Mouse (Mus musculus): ENCODE data around the gene Rptn. TPM values are rescaled to one million over a fixed set of nuclear protein-coding genes. Genes with fewer than 3 reads are reported as not detected.

The Rptn gene
- polyA plus RNA-seq, 1 experiment from 2014 or later, result not detected

DNA sequence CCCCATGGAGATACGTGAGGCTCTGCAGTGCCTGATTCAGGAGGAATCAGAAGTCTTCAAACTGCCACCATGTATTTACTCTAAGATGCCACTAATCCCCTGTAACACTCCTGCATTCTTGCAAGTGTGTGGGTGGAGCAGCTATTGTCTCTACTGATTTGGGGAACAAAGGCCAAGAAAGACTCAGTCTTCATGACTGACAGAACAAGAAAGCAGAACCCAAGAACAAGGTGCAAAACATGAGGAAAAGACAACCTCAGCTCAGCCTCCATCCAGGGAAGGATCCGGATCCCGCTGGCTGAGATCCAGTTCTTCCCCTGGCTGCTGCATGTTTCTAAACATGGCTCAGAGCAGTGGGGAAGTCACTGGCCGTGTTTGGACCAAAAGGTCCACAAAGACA lies 15.4 kb upstream of the Rptn start:
- Histone ChIP-seq H3K27ac (ENCODE audit: low read length) (no peak overlapping the region), H3K9ac (ENCODE audit: low read depth, low read length) (no peak overlapping the region), H3K9me3 (ENCODE audit: control insufficient read depth, low read length) (no peaks in the 10 kb centered on the region), H3K4me3 (ENCODE audit: low read length) (no peak overlapping the region), H3K4me1 (ENCODE audit: control insufficient read depth, insufficient read depth, low read length) (no peaks in the 10 kb centered on the region), H3K36me3 (ENCODE audit: control insufficient read depth, insufficient read depth, low read length) (no peaks in the 10 kb centered on the region), H3K4me2 (ENCODE audit: low read depth, low read length) (no peak overlapping the region), H3K27me3 (replicated peaks; ENCODE audit: control insufficient read depth, insufficient read depth, low read length) (no peaks in the 10 kb centered on the region)
- WGBS, result 67% methylated on average over 4 of the region's 4 CpGs
- no peak for ATAC-seq

- 93% methylated on average over 3 of the region's 3 CpGs for WGBS
- Histone ChIP-seq H3K4me2 (ENCODE audit: low read depth, low read length) (no peak overlapping the region), H3K4me1 (ENCODE audit: control insufficient read depth, insufficient read depth, low read length) (no peaks in the 10 kb centered on the region), H3K9ac (ENCODE audit: low read depth, low read length) (no peak overlapping the region), H3K27me3 (replicated peaks; ENCODE audit: control insufficient read depth, insufficient read depth, low read length) (no peaks in the 10 kb centered on the region), H3K27ac (ENCODE audit: low read length) (no peak overlapping the region), H3K4me3 (ENCODE audit: low read length) (no peak overlapping the region), H3K9me3 (ENCODE audit: control insufficient read depth, low read length) (no peaks in the 10 kb centered on the region), H3K36me3 (ENCODE audit: control insufficient read depth, insufficient read depth, low read length) (no peaks in the 10 kb centered on the region)
- ATAC-seq, result no peak
These were observed 10.4 kb downstream of the Rptn start for GRCm38 (mm10) chr3:93403936-93404335.

DNA sequence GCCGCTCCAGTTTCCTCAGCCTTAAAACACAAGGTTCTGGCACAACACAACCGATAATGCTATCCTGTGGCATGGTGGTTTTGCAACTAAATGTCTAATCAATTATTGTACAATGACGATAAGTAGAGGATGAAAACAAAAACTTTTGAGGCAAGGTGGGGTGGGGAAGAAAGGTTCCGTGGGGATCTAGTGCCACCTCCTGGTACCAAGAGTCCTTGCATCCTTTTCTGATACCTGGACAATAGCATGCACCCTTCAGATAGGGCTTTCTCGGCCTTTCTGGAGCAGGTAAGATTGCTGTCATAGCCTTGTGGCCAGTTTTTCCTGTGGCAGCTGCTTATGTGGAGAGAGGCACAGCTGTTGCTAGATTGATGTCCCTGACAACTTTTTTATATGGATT lies 13.5 kb downstream of the Rptn start:
- H3K9ac ChIP-seq (ENCODE audit: low read depth, low read length), result no peak overlapping the region
- 0 out of 2 replicates have a peak, but pooled peaks have one; percentile 52 for ATAC-seq
- no peaks in the 10 kb centered on the region for H3K4me1 ChIP-seq (ENCODE audit: control insufficient read depth, insufficient read depth, low read length)
- H3K9me3 ChIP-seq (ENCODE audit: control insufficient read depth, low read length), result no peaks in the 10 kb centered on the region
- no peaks in the 10 kb centered on the region for H3K36me3 ChIP-seq (ENCODE audit: control insufficient read depth, insufficient read depth, low read length)
- WGBS, result 31% methylated on average over 5 of the region's 5 CpGs
- no peak overlapping the region for H3K27ac ChIP-seq (ENCODE audit: low read length)
- no peak overlapping the region for H3K4me3 ChIP-seq (ENCODE audit: low read length)
- no peaks in the 10 kb centered on the region for H3K27me3 ChIP-seq (replicated peaks; ENCODE audit: control insufficient read depth, insufficient read depth, low read length)
- H3K4me2 ChIP-seq (ENCODE audit: low read depth, low read length), result no peak overlapping the region

DNA sequence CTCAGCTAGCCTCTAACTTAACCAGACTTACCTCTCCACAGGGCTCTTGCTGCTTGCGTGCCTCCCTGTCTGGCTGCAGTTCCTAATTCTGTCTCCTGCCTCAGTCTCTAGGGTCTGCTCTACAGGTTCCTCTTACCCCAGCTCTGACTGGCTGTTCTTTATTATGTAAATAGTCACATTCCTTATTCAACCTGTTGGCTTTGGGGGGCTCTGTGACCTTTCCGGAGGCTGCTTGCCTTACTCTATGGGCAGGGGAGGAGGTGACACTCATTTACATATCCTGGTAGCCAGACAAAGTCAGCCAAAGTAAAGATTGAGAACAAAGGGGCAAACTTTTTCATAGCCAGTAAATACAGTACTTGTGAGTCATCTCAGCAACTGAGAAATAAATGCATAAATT lies 18.4 kb downstream of the Rptn start:
- Histone ChIP-seq H3K9ac (ENCODE audit: low read depth, low read length) (no peak overlapping the region), H3K36me3 (ENCODE audit: control insufficient read depth, insufficient read depth, low read length) (no peaks in the 10 kb centered on the region), H3K4me2 (ENCODE audit: low read depth, low read length) (no peak overlapping the region), H3K27me3 (replicated peaks; ENCODE audit: control insufficient read depth, insufficient read depth, low read length) (no peaks in the 10 kb centered on the region), H3K4me1 (ENCODE audit: control insufficient read depth, insufficient read depth, low read length) (no peaks in the 10 kb centered on the region), H3K4me3 (ENCODE audit: low read length) (no peak overlapping the region), H3K9me3 (ENCODE audit: control insufficient read depth, low read length) (no peaks in the 10 kb centered on the region), H3K27ac (ENCODE audit: low read length) (no peak overlapping the region)
- ATAC-seq, result no peak
- 25% methylated on average over 2 of the region's 2 CpGs for WGBS

DNA sequence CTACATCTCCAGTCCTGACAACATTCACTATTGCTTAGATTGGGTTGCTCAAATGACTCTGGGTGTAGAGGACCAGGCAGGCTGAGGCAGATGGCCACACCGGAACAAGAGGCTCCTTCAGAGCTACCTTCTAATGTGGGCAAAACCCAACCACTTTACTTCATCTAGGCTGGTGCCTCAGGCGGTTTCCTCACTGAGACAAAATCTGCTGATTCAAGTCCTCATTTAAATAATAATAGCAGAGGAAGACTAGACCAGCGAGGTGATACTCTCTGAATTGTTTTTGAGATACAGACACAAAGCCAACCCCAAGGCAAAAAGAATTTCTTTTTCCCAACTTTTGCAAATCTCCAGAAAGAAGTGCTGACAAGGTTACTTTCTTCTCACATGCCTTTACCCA lies 38.2 kb downstream of the Rptn start:
- 63% methylated on average over 3 of the region's 3 CpGs for WGBS
- no peak for ATAC-seq
- Histone ChIP-seq H3K4me1 (ENCODE audit: control insufficient read depth, insufficient read depth, low read length) (no peaks in the 10 kb centered on the region), H3K36me3 (ENCODE audit: control insufficient read depth, insufficient read depth, low read length) (no peaks in the 10 kb centered on the region), H3K27ac (ENCODE audit: low read length) (no peak overlapping the region), H3K27me3 (replicated peaks; ENCODE audit: control insufficient read depth, insufficient read depth, low read length) (no peaks in the 10 kb centered on the region), H3K9ac (ENCODE audit: low read depth, low read length) (no peak overlapping the region), H3K4me3 (ENCODE audit: low read length) (no peak overlapping the region), H3K4me2 (ENCODE audit: low read depth, low read length) (no peak overlapping the region), H3K9me3 (ENCODE audit: control insufficient read depth, low read length) (no peaks in the 10 kb centered on the region)

GRCm38 (mm10) chr3:93442030-93442429 lies 48.5 kb downstream of the Rptn start, which contains the start of gene Tchh:
Gene Tchh (plus strand): TSS chr3:93442330.
- Histone ChIP-seq H3K9me3 (ENCODE audit: control insufficient read depth, low read length) (no peaks in the 10 kb centered on the region), H3K4me2 (ENCODE audit: low read depth, low read length) (peak within 1 kb of the TSS; percentile 97; the same call in 1 of the 2 replicates), H3K9ac (ENCODE audit: low read depth, low read length) (no peak within 1 kb of the TSS), H3K4me1 (ENCODE audit: control insufficient read depth, insufficient read depth, low read length) (peaks cover 16% of the 10 kb centered on the region), H3K4me3 (ENCODE audit: low read length) (no peak within 1 kb of the TSS), H3K36me3 (ENCODE audit: control insufficient read depth, insufficient read depth, low read length) (no peaks in the 10 kb centered on the region), H3K27me3 (replicated peaks; ENCODE audit: control insufficient read depth, insufficient read depth, low read length) (peaks cover 3% of the 10 kb centered on the region; the same call in 1 of the 2 replicates), H3K27ac (ENCODE audit: low read length) (no peak within 1 kb of the TSS)
- ATAC-seq, result no peak
- 93% methylated on average over 1 of the region's 1 CpGs for WGBS

DNA sequence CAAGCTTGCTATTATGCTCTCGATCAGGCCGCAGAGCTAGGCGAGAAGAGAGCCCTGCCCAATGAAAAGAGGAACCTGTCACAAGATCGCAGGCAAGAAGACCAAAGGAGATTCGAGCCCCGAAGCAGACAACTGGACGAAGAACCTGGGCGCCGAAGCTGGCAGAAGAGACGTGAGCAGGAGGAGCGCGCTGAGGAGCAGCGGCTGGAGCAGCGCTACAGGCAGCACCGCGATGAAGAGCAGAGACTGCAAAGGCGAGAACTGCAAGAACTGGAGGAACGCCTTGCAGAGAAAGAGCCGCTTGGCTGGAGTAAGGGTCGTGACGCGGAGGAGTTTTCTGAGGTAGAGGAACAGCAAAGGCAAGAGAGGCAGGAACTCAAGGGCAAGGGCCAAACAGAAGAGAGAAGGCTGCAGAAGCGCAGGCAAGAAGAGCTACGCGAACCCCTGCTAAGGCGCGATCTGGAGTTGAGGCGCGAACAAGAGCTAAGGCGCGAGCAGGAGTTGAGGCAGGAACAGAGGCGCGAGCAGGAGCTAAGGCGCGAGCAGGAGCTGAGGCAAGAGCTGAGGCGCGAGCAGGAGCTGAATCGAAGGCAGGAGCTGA lies 50.1 kb downstream of the Rptn start:
- peak overlapping the region; percentile 66 for H3K4me3 ChIP-seq (ENCODE audit: low read length)
- H3K4me1 ChIP-seq (ENCODE audit: control insufficient read depth, insufficient read depth, low read length), result peaks cover 16% of the 10 kb centered on the region
- H3K27ac ChIP-seq (ENCODE audit: low read length), result no peak overlapping the region
- H3K4me2 ChIP-seq (ENCODE audit: low read depth, low read length), result peak overlapping the region; percentile 97
- H3K9me3 ChIP-seq (ENCODE audit: control insufficient read depth, low read length), result no peaks in the 10 kb centered on the region
- peaks cover 3% of the 10 kb centered on the region; the same call in 1 of the 2 replicates for H3K27me3 ChIP-seq (replicated peaks; ENCODE audit: control insufficient read depth, insufficient read depth, low read length)
- ATAC-seq, result no peak
- under 1% methylated on average over 38 of the region's 38 CpGs for WGBS
- no peaks in the 10 kb centered on the region for H3K36me3 ChIP-seq (ENCODE audit: control insufficient read depth, insufficient read depth, low read length)
- peak overlapping the region; percentile 67 for H3K9ac ChIP-seq (ENCODE audit: low read depth, low read length)

GRCm38 (mm10) chr3:93444343-93445164 lies 51.1 kb downstream of the Rptn start:
- H3K9me3 ChIP-seq (ENCODE audit: control insufficient read depth, low read length), result no peaks in the 10 kb centered on the region
- H3K27me3 ChIP-seq (replicated peaks; ENCODE audit: control insufficient read depth, insufficient read depth, low read length), result peaks cover 3% of the 10 kb centered on the region; the same call in 1 of the 2 replicates
- H3K4me2 ChIP-seq (ENCODE audit: low read depth, low read length), result peak overlapping the region; percentile 97
- H3K4me3 ChIP-seq (ENCODE audit: low read length), result peak overlapping the region; percentile 66
- H3K9ac ChIP-seq (ENCODE audit: low read depth, low read length), result peak overlapping the region; percentile 67
- under 1% methylated on average over 56 of the region's 56 CpGs for WGBS
- H3K4me1 ChIP-seq (ENCODE audit: control insufficient read depth, insufficient read depth, low read length), result peaks cover 16% of the 10 kb centered on the region
- no peaks in the 10 kb centered on the region for H3K36me3 ChIP-seq (ENCODE audit: control insufficient read depth, insufficient read depth, low read length)
- peak overlapping the region; percentile 68 for H3K27ac ChIP-seq (ENCODE audit: low read length)
- peak; percentile 83 for ATAC-seq

GRCm38 (mm10) chr3:93445165-93445705 lies 51.7 kb downstream of the Rptn start:
- Histone ChIP-seq H3K4me3 (ENCODE audit: low read length) (peak overlapping the region; percentile 66), H3K27ac (ENCODE audit: low read length) (peak overlapping the region; percentile 68), H3K9me3 (ENCODE audit: control insufficient read depth, low read length) (no peaks in the 10 kb centered on the region), H3K27me3 (replicated peaks; ENCODE audit: control insufficient read depth, insufficient read depth, low read length) (peaks cover 3% of the 10 kb centered on the region; the same call in 1 of the 2 replicates), H3K4me2 (ENCODE audit: low read depth, low read length) (peak overlapping the region; percentile 97), H3K36me3 (ENCODE audit: control insufficient read depth, insufficient read depth, low read length) (no peaks in the 10 kb centered on the region), H3K9ac (ENCODE audit: low read depth, low read length) (peak overlapping the region; percentile 67), H3K4me1 (ENCODE audit: control insufficient read depth, insufficient read depth, low read length) (peaks cover 16% of the 10 kb centered on the region)
- ATAC-seq, result peak; percentile 18; the same call in 1 of the 2 replicates
- under 1% methylated on average over 36 of the region's 36 CpGs for WGBS
